Mouse (Mus musculus): Measurements from ENCODE around the gene Cenpl.

The Cenpl gene

GRCm38 (mm10) chr1:161070352-161071271 lies at the start of gene Cenpl, which contains the start of gene Dars2:
Cenpl (plus strand) TSS chr1:161070713.
Dars2 (minus strand) TSS chr1:161070658.
- POLR2A ChIA-PET, result interaction anchor here (0.6 to 10.7 kb wide), 41 partner anchors 10 to 544 kb away, joined by 3 to 216 read pairs (median 4); partner anchors contain the start of genes Rc3h1 (in 3 of the 4), Zbtb37 (in 3 of the 4) and Klhl20 (in 1 of the 4)
- CTCF ChIA-PET, result interaction anchor here in 2 of 4 experiments (1.1 to 1.4 kb wide), 3 partner anchors 25 to 125 kb away, joined by 4 read pairs; no protein-coding TSS in a partner anchor

- CTCF ChIA-PET, result interaction anchor here in 1 of 4 experiments (0.6 to 0.7 kb wide), 2 partner anchors 37 to 86 kb away, joined by 3 to 4 read pairs; no protein-coding TSS in a partner anchor
- POLR2A ChIA-PET, result interaction anchor here in 3 of 4 experiments (0.6 to 15.0 kb wide), 6 partner anchors 10 to 131 kb away, joined by 3 to 267 read pairs (median 16); partner anchors contain the start of gene Zbtb37 (in 2 of the 3)
These were observed 44.9 kb upstream of the Cenpl start for GRCm38 (mm10) chr1:161025410-161026210.

GRCm38 (mm10) chr1:161027196-161027595 lies 43.3 kb upstream of the Cenpl start:
- CTCF ChIA-PET, result interaction anchor here in 2 of 4 experiments (0.5 to 0.6 kb wide), 2 partner anchors 68 to 133 kb away, joined by 3 read pairs; no protein-coding TSS in a partner anchor
- POLR2A ChIA-PET, result interaction anchor here (0.9 to 15.0 kb wide), 13 partner anchors 8 to 121 kb away, joined by 3 to 267 read pairs (median 6); partner anchors contain the start of genes Zbtb37 (in 2 of the 4), Cenpl (in 1 of the 4), Dars2 (in 1 of the 4) and Rc3h1 (in 1 of the 4)

GRCm38 (mm10) chr1:161028427-161028826 lies 42.1 kb upstream of the Cenpl start:
- CTCF ChIA-PET, result interaction anchor here in 2 of 4 experiments (0.6 to 0.7 kb wide), 2 partner anchors 95 to 140 kb away, joined by 4 to 10 read pairs; no protein-coding TSS in a partner anchor
- POLR2A ChIA-PET, result interaction anchor here (0.5 to 15.0 kb wide), 23 partner anchors 7 to 303 kb away, joined by 3 to 267 read pairs (median 4); partner anchors contain the start of genes Zbtb37 (in 2 of the 4), Cenpl (in 1 of the 4) and Dars2 (in 1 of the 4)

GRCm38 (mm10) chr1:161030058-161030457 lies 40.5 kb upstream of the Cenpl start:
- POLR2A ChIA-PET, result interaction anchor here in 3 of 4 experiments (0.6 to 15.0 kb wide), 12 partner anchors 8 to 936 kb away, joined by 3 to 267 read pairs (median 4); partner anchors contain the start of genes Cenpl (in 1 of the 3), Dars2 (in 1 of the 3) and Zbtb37 (in 1 of the 3)
- CTCF ChIA-PET, result no interaction called here

GRCm38 (mm10) chr1:161031881-161032280 lies 38.6 kb upstream of the Cenpl start:
- CTCF ChIA-PET, result interaction anchor here in 1 of 4 experiments (0.6 kb wide), 1 partner anchor 59 kb away, joined by 3 read pairs; no protein-coding TSS in a partner anchor
- POLR2A ChIA-PET, result interaction anchor here in 3 of 4 experiments (0.7 to 15.0 kb wide), 14 partner anchors 6 to 632 kb away, joined by 3 to 267 read pairs (median 12); partner anchors contain the start of genes Ankrd45 (in 1 of the 3), Cenpl (in 1 of the 3), Dars2 (in 1 of the 3) and Rc3h1 (in 1 of the 3)

GRCm38 (mm10) chr1:161032345-161032744 lies 38.2 kb upstream of the Cenpl start:
- ChIA-PET CTCF (interaction anchor here in 1 of 4 experiments (0.6 kb wide), 1 partner anchor 60 kb away, joined by 3 read pairs; no protein-coding TSS in a partner anchor), POLR2A (interaction anchor here in 2 of 4 experiments (1.2 to 15.0 kb wide), 14 partner anchors 6 to 632 kb away, joined by 3 to 267 read pairs (median 53); partner anchors contain the start of genes Rc3h1 (in 2 of the 2), Ankrd45 (in 1 of the 2), Cenpl (in 1 of the 2) and Dars2 (in 1 of the 2))

GRCm38 (mm10) chr1:161033856-161034434 lies 36.6 kb upstream of the Cenpl start:
- CTCF ChIA-PET, result interaction anchor here in 2 of 4 experiments (0.6 to 1.2 kb wide), 2 partner anchors 31 to 128 kb away, joined by 4 read pairs; partner anchors contain the start of gene Rc3h1 (in 1 of the 2)
- POLR2A ChIA-PET, result interaction anchor here (0.5 to 15.0 kb wide), 111 partner anchors 4 to 843 kb away, joined by 3 to 267 read pairs (median 10); partner anchors contain the start of genes Rc3h1 (in 4 of the 4), Cenpl (in 3 of the 4), Dars2 (in 3 of the 4) and Klhl20 (in 3 of the 4)

- POLR2A ChIA-PET, result interaction anchor here (0.5 to 15.0 kb wide), 211 partner anchors 4 to 934 kb away, joined by 3 to 267 read pairs (median 6); partner anchors contain the start of genes Rc3h1 (in 4 of the 4), Cenpl (in 3 of the 4), Dars2 (in 3 of the 4) and Klhl20 (in 3 of the 4)
- CTCF ChIA-PET, result interaction anchor here (0.6 to 1.3 kb wide), 6 partner anchors 13 to 161 kb away, joined by 3 to 4 read pairs (median 3); partner anchors contain the start of gene Rc3h1 (in 1 of the 4)
These were observed 35.9 kb upstream of the Cenpl start, which contains the start of gene Zbtb37 for GRCm38 (mm10) chr1:161034435-161035280. Zbtb37 (minus strand) TSS chr1:161034849.

- ChIA-PET POLR2A (interaction anchor here (0.5 to 15.0 kb wide), 199 partner anchors 6 to 934 kb away, joined by 3 to 267 read pairs (median 6); partner anchors contain the start of genes Rc3h1 (in 4 of the 4), Cenpl (in 3 of the 4), Dars2 (in 3 of the 4) and Klhl20 (in 3 of the 4)), CTCF (interaction anchor here in 3 of 4 experiments (0.6 to 1.3 kb wide), 4 partner anchors 14 to 160 kb away, joined by 3 read pairs; no protein-coding TSS in a partner anchor)
These were observed 35.2 kb upstream of the Cenpl start for GRCm38 (mm10) chr1:161035281-161035785.

GRCm38 (mm10) chr1:161035786-161036404 lies 34.6 kb upstream of the Cenpl start:
- CTCF ChIA-PET, result interaction anchor here in 1 of 4 experiments (1.3 kb wide), 1 partner anchor 160 kb away, joined by 3 read pairs; no protein-coding TSS in a partner anchor
- POLR2A ChIA-PET, result interaction anchor here (0.5 to 15.0 kb wide), 174 partner anchors 7 to 1485 kb away, joined by 3 to 267 read pairs (median 6); partner anchors contain the start of genes Cenpl (in 4 of the 4), Dars2 (in 3 of the 4), Prdx6 (in 3 of the 4) and Ankrd45 (in 2 of the 4)

GRCm38 (mm10) chr1:161036411-161036841 lies 34.1 kb upstream of the Cenpl start:
- ChIA-PET CTCF (no interaction called here), POLR2A (interaction anchor here (0.5 to 15.0 kb wide), 120 partner anchors 7 to 1485 kb away, joined by 3 to 267 read pairs (median 5); partner anchors contain the start of genes Cenpl (in 4 of the 4), Dars2 (in 3 of the 4), Ankrd45 (in 2 of the 4) and Klhl20 (in 2 of the 4))

- ChIA-PET CTCF (no interaction called here), POLR2A (interaction anchor here (0.5 to 15.0 kb wide), 73 partner anchors 8 to 836 kb away, joined by 3 to 267 read pairs (median 13); partner anchors contain the start of genes Cenpl (in 3 of the 4), Dars2 (in 3 of the 4), Klhl20 (in 2 of the 4) and Prdx6 (in 2 of the 4))
These were observed 33.5 kb upstream of the Cenpl start for GRCm38 (mm10) chr1:161037026-161037425.

- POLR2A ChIA-PET, result interaction anchor here in 3 of 4 experiments (0.5 to 15.0 kb wide), 33 partner anchors 8 to 243 kb away, joined by 3 to 267 read pairs (median 38); partner anchors contain the start of genes Cenpl (in 2 of the 3), Dars2 (in 2 of the 3), Klhl20 (in 2 of the 3) and Prdx6 (in 2 of the 3)
- CTCF ChIA-PET, result no interaction called here
These were observed 32.9 kb upstream of the Cenpl start for GRCm38 (mm10) chr1:161037599-161037998.

All from embryonic stem cell, embryonic (primary cell).